Mouse (Mus musculus): ENCODE measurements around the gene Tssk1.

The Tssk1 gene

DNA sequence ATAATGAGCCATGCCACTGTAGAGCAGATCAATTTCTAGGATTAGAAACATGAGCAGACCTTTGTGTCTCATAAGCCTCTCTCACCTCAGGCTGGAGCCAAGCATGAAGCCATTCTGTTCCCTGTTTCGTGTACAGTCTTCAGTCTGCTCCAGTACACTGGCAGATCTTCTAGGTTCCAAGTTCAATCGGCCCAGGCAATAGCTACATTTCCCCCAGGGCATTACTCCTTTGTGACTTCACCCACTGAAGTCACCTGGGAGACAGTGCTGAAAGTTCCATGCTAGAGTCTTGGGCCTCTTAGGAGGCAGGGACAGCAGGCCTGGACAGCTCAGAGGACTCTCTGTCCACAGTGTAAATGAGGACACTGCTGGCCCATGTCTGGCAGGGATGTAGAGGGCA is at the start of gene Tssk1:
TSS of gene Tssk1 (plus strand) at position 301 of the 400 bp plus-strand sequence.
- no peak for DNase-seq (ENCODE audit: low read depth, low spot score)

DNA sequence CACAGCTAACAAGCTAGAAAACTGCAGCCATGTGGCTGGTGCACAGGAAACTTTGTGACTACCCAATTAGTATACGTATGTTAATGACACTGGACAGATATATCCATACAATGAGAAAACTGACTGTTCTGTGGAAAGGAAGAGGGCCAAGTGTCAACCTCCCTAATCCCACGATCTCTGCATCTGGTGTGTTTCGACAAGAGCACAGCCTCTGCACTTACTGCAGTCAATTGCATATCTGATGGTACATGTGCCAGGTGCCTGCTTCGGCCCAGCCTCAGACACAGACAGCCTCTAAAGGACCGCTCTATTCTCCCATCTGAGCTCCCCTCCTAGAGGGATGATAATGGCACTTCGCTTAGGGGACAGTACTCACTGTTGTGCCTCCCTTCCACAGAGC is 45.6 kb upstream of the Tssk1 start:
- DNase-seq (ENCODE audit: low read depth, low spot score): no peak

DNA sequence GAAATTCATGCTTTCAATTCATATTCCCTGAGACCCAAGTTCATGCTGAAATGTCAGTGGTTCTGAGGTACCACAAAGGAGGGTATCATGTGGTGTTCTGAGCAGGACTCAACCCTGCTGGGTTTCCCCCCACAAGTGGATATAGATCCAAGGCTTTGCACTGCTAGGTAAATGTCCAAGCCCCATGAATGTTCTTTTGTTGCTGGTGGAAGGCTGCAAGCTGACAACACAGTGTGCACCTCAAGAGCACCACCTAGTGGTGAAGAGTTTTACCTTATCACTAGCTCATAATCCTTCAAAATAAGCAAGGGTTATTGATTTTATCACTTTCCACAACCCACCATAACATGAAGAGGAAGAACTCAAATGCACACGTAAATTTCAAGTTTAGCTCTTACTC is 45.1 kb upstream of the Tssk1 start:
- DNase-seq (ENCODE audit: low read depth, low spot score): peak; percentile 36

DNA sequence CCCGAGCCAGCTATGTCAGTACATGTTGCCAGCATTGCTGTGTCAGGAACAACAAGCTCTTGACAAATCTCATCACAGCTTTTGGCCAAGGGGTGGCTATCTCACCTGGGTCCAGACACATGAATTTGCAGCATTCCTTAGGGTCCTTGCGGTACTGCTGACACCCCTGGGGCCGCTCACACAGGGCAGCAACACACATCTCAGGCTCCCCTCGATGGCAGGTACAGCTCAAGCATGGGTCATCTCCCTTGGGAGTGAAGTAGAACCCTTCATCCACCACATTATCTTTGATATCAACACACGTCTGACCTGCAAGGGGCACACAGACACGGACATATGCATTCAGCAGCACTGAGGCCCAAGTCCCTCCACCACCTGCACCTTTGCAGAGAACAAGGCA is 44.5 kb upstream of the Tssk1 start:
- DNase-seq (ENCODE audit: low read depth, low spot score): no peak

DNA sequence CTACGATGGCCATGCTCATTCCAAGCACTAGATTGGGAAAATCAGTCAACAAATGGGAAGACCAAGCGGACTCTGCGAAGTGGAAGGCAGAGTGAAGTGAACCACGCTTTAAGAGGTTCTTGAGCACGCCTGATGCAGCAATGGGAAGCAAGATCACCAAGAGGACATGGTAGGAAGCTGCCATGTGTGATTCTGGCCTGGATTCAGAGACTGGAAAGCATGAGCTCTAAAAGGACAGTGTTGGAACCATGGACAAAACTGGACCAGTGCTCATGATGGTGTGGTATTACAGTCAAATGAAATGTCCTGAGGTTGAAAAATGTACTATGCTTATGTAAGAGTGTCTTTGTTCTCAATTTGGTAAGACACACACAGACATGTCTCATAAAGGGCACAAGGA is 42.7 kb upstream of the Tssk1 start:
- DNase-seq (ENCODE audit: low read depth, low spot score): no peak

DNA sequence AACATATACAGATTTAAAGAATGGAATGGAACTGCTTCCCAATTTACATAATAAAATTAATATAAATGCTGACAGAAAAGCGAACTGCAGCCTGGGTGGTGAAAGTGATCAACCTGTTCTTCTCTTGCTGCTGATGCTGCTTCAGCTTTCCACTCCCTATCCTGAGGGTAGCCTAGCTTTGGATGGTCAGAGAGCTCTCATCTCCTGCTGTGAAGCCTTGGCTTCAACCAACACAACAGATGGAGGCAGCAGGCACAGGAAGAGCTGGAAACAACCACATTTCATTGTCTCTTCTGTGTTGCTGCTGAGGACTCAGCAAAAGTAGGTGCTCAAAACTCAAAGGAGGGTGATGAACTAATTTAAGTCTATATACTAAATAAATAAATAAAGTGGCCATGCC is 42.2 kb upstream of the Tssk1 start:
- no peak for DNase-seq (ENCODE audit: low read depth, low spot score)

DNA sequence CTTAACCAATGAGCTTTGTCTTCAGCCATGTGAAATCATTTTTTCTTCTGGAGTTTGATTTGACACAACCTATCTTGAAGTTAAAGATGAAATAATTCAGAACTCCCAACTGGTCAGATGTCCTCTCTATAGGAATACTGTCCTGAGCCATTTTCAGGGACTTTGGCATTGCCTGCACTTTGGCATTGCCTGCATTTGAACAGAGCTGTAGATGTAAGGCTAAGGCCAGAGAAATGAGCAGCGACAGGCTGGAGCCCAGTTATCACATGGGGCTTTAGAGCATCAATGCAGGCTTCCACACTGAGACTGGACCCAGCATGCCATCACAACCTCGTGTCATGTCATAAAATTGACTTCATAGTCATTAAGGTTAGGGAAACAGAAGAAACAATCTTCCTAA is 40.8 kb upstream of the Tssk1 start:
- DNase-seq (ENCODE audit: low read depth, low spot score): no peak

DNA sequence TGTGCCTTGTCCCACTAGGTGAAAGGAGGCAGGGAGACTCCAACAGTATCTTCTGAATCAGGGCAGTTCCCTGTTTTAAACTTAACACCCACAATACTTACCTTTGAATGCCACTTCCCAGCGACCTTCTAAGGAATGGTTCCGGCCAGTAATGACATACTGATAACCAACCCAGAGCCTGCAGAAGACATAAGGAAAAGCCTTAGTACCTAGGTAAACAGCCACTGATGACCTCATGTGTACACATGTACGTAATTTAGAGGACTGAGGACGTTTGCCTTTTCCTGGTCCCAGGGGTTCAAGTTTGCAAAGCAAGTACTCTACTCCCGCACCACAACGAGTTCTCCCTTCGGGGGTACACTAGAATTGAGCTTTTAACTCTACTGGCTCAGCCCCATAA is 36.9 kb upstream of the Tssk1 start:
- no peak for DNase-seq (ENCODE audit: low read depth, low spot score)

DNA sequence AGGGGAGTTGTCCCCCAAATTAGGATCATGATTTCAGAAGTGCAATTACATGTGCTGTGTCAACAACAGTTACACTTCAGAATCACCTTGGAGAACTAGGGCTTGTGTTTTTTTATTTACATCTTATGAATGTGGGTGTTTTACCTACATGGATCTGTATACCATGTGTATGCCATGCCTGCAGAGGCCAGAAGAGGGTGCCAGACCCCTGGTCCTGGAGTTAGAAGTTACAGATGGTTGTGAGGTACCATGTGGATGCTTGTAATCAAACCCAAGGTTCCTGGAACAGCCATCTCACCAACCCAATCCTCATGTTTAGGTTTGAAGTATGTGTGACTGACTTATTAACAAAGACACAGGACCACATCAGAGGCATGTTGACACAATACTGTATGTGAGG is 35.4 kb upstream of the Tssk1 start:
- DNase-seq (ENCODE audit: low read depth, low spot score): no peak

DNA sequence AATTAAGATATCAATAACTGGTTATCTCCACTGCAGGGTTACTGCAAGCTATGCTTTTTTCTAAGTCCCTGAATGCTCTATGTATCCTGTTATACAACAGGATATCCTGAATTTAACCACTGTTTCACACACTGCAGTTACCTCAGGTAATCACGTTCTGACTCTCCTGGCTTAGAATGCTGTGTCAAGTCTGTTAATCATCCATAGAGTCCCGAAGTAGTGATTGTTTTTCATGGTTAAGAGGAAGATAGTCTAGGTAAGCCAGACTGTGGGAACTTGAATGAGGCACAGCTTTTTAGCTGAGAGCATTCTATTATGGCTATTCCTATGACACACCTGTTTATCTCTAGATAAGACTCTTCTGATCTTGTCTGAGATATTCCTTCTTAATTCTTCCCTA is 28.7 kb upstream of the Tssk1 start:
- DNase-seq (ENCODE audit: low read depth, low spot score): no peak

DNA sequence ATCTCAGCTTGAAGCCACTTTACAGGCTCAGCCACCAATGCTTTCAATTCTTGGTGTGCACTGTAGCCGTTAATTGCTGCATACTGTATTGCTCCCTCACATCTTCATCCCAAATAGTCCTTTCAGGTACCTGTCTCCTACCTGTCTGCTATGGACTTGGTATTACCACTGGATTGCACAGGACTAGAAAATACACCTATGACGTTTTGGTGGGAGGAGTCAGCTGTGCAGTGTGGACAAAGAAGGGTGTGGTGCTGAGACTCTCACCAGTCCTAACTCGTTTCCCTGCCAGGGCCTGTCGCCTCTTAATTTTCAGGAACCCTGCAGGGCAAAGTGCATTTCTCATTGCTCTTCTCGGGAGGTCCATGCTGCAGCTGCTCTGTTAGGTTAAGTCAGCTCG is 28.3 kb upstream of the Tssk1 start:
- DNase-seq (ENCODE audit: low read depth, low spot score): no peak

DNA sequence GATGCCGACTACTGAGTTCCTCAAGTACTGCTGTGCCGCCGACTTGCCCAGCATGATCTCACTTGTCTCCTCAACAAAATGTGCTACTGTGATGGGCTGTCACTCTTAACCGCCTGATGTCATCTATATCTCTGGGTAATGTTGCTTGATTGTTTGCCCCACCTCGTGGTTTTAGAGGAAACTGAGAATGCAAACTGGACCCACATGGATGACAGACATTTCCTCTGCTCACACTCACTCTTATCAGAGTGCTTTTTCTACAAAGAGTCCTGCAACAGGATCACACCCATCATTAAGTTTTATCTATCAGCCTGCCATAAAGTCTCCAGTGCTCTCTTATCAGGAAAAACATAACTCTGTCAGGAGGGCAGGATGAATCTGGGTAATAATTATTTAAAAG is 22.8 kb upstream of the Tssk1 start:
- DNase-seq (ENCODE audit: low read depth, low spot score): no peak

DNA sequence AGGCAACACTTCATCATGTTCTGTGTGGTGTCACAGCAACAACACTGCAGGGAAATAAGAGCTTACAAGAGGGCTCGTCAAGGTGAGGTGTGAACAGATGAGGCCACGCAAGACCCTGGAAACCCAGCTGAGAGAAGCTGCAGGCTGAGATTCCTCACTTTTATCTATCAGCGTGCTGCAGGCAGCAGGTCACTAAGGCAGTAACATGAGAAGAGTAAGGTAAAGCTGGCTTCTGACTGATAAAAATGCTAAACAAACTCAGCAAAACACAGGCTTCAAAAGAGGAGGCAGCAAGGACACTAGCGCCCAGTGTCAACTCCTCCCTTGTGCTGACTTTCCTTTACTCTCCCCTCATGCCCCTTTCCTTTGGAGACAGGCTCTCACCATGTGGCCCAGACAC is 21.0 kb upstream of the Tssk1 start:
- no peak for DNase-seq (ENCODE audit: low read depth, low spot score)

DNA sequence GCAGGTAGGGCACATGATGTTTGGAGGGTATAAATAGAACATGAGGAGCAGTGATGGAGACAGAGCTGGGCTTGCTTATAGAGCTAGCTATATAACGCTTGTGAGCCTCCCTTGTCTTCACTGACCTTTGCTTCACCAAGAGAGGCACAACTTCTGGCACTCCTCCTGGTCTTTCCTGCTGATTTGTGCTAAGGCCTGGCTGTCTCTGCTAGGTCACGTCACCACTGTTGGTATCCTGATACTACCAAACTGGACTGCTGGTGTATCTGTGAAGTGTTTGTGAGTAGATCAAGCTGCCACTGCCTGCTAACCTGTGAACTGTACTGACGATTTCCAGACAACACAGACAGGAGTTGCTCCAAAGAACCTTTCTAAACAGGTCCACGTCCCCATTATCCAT is 18.8 kb upstream of the Tssk1 start:
- no peak for DNase-seq (ENCODE audit: low read depth, low spot score)

DNA sequence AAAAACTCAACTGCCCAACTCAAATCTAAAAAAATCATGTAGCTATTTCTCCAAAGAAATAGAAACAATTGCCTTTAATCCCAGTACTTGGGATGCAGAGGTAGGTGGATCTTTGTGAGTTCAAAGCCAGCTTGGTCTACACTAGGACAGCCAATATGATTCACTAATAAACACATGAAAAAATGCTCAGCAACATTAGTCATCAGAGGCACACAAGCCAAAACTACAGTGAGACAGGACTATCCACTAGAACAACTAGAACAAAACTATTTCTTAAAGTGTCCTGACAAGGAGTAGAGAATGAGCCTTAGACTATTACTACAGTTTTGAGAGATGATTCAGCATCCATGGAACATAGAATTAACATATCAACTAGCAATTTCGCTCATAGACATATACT is 17.9 kb upstream of the Tssk1 start:
- DNase-seq (ENCODE audit: low read depth, low spot score): no peak

DNA sequence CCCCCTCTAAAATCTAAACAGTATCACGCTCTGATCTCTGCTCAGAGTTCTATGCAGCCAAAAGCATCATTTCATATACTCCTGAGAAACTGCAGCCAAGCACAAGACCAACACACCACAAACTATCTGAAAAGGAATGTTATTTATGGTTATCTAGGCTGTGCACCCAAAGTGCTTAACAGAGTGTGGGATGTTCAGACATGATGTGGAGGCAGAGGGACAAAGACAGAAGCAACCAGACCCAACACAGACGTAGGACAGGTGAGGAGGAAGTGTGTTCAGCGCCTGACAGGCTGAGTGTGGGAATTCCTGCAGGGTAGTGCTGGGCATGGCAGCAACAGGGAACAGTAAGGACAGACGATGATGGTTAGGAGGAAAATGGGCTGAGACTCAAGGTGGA is 14.5 kb upstream of the Tssk1 start:
- DNase-seq (ENCODE audit: low read depth, low spot score): no peak

DNA sequence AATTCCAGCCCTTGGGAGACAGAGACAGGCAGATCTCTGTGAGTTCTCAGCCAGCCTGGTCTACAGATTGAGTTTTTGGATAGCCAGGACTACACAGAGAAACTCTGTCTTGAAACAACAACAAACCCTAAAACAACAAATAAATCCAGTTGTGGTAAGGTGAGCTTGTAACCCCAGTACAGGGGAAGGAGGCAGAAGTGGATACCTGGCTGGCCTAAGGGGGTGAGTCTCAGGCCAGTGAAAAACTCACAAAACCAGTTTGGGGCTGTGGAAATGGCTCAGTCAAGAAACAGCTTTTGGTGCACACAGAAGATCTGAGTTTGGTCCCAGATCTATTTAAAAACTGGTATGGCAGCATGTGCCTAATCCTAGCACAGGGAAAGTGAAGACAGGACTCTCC is 11.8 kb upstream of the Tssk1 start:
- no peak for DNase-seq (ENCODE audit: low read depth, low spot score)

DNA sequence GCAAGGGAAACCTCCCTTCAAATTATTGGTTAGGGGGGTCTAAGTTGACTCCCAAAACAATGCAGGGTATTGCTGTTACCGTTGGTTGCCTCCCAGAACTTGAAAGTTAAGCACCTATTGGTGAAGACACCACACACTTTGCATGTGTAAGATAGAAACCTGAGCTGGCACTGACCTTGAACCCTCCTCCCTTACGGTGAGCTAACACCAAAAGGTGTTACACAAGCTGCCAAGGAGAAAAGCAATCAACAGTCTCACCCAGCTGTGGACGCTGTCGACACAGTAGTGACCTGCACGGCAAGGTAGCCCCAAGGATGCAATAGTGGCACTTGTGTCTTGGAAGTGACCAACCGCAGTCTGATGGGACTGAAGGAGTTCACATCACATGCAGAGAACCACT is 9.9 kb upstream of the Tssk1 start:
- DNase-seq (ENCODE audit: low read depth, low spot score): no peak

DNA sequence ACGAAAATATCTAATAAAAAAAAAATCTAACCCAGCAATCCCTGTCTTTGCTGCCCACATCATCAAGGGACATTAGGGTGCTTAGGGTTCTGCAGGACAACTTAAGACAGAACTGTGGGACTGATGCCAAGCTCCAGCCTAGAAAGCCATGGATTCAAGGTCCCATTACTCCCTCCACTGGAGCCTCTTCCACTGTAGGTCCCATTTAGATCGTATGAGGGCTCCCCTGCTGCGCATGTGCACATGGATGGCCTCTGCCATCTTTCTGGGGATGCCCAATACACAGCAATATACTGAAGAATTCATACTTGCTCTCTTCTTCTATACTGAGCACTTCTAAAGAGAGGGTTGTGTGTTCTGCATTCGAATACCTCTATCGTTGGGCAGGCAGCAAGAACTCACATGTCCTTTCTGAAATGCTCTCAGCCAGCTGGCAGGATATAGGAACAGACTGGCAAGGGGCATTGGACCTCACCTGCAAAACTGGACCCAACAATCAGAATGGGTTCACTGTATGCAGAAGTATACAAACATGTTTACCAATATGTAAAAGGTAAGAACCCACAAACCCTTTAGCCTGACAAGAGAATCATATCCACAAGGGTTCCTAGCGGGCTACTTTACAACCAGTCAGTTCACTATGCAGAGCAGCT is 4.2 kb upstream of the Tssk1 start:
- DNase-seq (ENCODE audit: low read depth, low spot score): no peak

DNA sequence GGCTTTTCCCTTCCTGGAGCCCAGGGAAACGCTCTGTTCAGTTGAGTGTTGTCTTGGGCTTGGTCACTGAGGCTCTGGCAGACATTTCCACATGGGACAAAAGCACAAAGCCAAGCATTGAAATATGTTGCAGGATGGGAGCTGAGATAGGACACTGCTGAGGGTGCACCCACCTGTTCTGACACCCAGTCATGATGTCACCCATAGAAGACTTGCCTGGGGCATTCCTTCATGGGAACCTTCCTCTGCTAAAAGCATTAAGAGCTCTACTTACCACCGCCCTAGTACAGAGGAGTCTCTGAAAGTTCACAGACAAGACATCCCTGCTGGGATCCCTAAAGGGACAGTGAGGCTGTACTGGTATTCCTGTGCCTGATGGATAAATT is 3.7 kb upstream of the Tssk1 start:
- DNase-seq (ENCODE audit: low read depth, low spot score): no peak

DNA sequence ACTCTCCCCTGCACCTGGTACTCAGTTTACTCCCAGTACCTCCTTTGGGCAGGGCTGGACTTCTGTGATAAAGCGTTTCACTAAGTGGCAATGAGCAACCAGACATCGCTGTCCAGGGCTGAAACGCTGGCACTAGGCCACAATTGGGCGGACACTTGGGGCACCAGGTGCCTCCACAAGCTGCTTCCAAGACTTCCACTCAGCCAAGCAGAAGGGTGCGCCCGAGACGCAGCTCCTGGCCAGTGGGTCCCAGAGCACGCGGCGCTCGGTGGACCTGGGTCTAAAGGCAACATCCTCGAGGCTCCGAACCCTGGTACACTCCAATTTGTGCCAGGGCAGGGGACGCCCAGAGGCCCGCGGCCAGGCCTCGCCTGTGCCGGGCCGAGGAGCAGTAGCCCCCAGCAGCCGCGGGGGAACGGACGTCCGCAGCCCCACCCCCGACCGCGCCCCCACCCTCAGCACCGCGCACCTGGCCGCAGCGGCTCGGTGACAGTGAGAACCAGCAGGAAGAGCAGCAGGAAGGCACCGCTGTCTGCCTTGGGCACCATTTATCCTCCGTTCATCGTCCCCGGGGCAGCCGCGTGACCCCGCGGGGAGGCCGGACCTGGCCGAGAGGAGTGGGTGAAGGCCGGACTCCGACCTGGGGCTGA is 3.0 kb upstream of the Tssk1 start:
- DNase-seq (ENCODE audit: low read depth, low spot score): no peak

DNA sequence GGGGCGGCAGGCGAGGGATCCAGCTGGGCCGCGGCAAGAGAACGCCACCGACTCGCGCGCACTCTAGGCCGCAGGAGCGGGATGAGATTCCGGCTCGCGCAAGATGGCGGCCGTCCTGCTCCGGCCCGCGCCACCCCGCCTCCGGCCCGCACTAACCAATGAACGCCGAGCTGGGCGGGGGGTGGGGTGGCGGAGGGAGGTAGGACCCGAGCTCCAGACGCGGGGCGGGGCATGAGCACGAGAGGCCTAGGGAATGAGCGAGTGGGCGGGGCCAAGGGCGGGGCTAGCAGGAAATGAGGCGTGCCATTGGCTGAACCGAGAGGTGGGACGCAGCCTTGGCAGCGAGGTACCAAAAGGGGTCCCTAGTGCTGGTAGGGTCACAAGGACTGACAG is 2.5 kb upstream of the Tssk1 start, which contains the start of gene Gm20518:
TSS of gene Gm20518 (minus strand) at position 105 of the 393 bp plus-strand sequence.
- peak; percentile 92 for DNase-seq (ENCODE audit: low read depth, low spot score)

DNA sequence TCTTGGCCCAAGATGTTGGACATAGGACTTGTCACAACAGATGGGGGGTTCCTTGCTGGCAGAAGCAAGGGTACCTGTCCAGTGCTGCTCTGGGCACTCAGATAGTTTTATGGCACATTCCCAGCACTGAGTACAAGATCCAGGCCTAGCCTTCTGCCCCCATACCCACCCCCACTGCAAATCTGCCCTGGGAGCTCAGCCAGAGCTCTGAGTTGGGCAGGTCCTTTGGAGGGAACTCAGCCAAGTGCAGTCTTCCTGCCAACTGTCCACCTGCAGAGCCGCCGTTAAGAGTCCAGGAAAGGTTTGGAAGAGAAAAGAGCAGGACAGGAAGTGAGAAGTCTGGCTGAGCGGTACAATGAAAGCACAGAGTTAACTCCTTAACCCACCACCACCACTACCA is 1.4 kb upstream of the Tssk1 start:
- DNase-seq (ENCODE audit: low read depth, low spot score): no peak

DNA sequence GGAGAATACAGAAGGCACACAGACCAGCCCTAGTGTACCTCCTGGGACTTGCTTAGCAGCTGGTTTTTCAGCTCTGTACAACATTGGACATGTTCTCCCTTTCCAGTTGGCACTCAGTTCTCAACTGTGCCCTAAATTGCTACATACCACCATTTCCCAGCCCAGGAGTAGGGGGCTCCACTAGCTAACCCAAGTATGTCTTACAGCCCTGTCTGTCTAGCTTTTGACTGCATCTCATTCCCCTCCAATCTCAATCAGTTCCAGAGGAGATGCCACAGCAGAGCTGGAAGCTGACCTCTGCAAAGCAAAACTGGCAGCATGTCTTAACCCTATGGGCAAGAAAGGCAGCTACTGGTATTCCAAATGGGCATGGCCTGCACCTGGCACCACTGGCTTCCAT is 2.1 kb downstream of the Tssk1 start:
- no peak for DNase-seq (ENCODE audit: low read depth, low spot score)
